Mouse (Mus musculus) erythroblast, adult 5-6 weeks (primary cell): ENCODE data around the gene Il12rb1. TPM values are rescaled to one million over a fixed set of nuclear protein-coding genes. Genes with fewer than 3 reads are reported as not detected.
A peak's percentile ranks its signal among the peaks of the same experiment; 100 is the strongest.

Experiments used
- ATAC-seq: replicated peaks from 2 replicates; pipeline ENCODE4 v1.8.0; 2016; ENCODE audit warnings: moderate number of reproducible peaks, mild to moderate bottlenecking, moderate TSS enrichment, inconsistent platforms; ENCODE audit not compliant: poor library complexity, low FRiP score, severe bottlenecking
- total RNA-seq, 2 experiments: library from RNA; stranded (forward) in 1 of 2; stranded (reverse) in 1 of 2; fragments of 150-400 nt in 1 of 2; fragments of 200-764, 138-1000 nt in 1 of 2; gene quantifications; 2 replicates each; pipeline versions ENCODE4 v1.2.3 to v1.2.4; 2015 to 2017; ENCODE audit warnings: low replicate concordance in 2 of 2

Il12rb1 gene
- total RNA-seq (2015; ENCODE audit: low replicate concordance) (not detected in 2 replicates), total RNA-seq (2017; ENCODE audit: low replicate concordance) (0.14 and 0.51 TPM in 2 replicates)

DNA sequence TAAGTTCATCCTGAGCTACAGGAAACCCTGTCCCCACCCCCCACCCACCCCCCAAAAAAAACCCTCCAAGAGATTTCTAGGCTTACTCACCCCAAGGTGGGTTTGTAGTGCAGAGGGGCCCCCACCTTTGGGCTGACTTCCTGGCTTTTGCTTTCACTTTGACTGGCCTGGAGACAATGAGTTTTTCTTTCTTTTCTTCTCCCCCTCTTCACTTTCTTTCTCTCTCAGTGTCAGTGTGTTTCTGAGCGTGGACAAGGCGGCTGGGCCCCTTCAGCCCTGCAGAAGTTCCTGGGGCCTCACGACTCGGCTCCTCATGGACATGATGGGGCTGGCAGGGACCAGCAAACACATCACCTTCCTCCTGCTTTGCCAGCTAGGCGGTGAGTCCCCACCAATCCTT, at the start of gene Il12rb1:
TSS of gene Il12rb1 (plus strand) at position 211 of the 400 bp plus-strand sequence.
- ATAC-seq: no peak

DNA sequence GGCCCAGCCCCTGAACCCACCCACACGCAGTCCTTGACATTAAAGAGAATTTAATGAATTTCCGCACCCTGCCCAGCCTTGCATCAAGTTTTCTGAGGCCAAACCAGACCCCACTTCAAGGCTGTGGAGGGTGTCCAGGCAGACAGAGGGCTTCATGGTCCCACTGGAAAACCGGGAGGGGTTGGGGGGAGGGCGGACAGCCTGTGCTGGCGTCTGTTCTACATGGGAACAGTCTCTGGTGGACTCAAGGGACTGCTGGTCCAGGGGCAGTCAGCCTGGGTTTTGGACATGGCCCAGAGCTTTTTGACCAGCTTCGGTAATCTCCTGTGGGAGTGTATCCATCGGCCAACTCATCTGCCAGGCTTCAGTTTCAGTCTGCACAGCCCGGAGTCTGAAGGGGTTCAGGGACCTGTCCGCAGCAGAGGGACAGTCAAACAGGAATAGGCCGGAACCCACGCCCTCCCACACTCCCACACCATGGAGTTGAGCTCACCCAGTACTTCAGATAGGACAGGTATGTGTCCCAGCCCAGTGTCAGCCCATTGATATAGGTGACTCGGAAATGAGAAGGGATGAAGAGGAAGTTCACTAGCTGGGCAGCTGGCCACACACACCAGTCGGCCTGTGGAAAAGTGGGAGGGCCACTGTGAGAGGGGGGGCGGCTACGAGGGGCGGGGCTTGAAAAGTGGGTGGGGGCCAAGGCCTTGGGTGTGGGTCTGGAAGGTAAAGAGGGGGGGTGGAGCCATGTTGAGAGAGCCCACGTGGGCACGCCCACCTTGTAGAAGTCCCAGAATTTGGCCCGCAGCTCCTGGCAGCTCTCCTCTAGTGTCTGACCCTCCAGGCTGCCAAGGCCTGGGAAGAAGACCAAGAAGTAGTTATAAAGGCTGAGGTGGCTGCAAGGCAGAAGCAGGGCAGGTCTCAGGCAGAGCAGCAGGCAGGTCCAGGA, 49.4 kb upstream of the Il12rb1 start:
- ATAC-seq: no peak

DNA sequence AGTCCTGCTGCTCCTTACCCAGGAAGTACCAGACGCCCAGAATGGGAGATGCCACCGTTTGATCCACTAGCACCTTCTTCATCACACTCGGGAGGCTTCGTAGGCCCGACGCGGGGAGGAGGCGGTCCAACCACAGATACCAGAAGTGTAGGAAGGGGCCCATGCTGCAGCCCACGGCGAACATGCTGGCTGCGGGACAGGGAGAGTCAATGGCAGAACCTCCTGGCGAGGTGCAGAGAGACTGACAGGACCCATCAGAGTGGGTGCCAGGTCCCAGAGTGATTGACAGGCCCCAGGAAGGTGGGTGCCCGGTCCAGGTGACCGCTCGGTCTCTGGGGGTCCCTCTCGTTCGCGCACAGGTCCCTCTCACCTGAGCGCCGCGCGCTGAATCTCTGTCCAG, 47.9 kb upstream of the Il12rb1 start:
- no peak for ATAC-seq

DNA sequence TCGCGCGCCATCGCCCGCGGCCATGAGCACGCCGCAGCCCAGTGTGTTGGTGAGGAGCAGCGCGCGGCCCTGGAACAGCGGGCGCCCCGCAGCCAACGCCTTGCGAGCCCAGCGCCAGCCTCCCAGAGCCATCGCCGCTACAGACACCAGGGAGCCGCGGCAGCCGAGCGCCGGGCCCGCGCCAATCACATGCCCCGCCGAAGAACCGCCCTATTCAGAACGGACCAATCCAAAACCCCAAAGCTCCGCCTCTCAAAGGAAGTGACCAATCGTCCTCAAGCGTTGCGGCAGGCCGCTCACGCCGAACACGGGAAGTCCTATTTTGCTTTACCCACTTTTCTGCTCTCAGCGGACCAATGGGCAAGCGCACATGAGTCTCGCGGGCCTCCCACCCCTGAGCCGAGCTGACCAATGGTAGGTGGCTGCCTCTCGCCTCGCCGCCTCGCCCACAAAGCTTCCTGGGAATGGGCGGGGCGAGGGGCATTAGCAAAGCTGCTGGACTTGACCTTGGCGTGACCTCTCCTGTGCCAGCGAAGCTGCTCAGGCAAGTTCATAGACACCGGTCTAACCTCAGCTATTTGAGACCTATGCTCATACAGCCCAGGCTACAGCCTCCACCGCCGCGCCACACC, 47.4 kb upstream of the Il12rb1 start, which contains the start of gene Mpv17l2:
TSS of gene Mpv17l2 (minus strand) at position 172 of the 632 bp plus-strand sequence.
- peak; percentile 79 for ATAC-seq

DNA sequence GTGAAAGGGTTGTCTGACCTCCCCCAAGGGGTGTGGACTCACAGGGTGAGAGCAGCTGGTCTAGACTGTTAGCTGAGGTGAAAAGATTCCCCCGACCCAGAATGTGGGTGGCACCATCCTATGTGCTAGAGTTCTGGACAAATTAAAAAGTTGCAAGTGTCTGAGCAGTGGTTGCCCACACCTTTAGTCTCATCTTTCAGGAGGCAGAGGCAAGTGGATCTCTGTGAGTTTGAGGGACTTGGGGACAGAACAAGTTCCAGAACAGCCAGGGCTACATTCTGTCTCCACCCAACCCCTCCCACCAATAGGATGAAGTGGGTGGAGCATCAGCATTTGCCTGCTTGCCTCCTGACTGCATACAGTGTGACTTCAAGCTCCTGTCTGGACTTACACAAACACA, 46.1 kb upstream of the Il12rb1 start:
- ATAC-seq: peak; percentile 50

DNA sequence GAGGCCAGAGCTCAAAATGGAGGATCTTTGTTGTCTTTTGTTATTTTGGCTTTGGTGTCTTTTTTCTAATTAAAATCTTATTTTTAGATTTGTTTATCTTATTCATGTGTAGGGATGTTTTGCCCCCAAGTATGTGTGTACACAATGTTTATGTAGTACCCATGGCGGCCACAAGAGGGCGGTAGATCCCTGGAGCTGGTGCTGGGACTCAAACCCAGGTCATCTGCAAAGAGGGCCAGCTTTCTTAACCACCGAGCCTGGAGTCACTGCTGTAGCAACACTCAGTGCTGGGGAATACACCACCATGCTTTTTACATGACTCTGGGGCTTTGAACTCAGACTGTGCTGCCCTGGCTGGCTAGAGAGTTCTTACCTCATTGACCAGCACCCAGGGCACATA, 44.9 kb upstream of the Il12rb1 start:
- ATAC-seq: no peak

DNA sequence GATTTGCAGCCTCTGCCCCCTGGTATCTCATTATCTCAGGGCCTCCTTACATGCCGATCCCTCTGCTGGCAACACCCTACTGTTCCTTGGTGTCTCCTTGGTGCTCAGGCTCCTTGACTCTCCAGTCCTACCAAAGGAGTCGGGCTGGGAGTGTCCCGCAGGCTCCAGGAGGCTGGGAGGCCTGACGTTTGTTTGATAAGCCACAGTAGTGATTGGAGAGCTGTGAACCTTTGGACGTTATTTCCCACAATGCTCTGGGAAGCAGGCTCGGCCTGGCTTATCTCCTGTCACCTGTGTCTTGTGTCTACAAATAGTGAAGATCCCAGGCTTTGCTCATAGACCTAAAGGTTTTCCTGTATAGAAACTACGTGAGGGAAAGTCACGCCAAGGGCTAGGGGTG, 44.2 kb upstream of the Il12rb1 start:
- peak; percentile 9 for ATAC-seq

DNA sequence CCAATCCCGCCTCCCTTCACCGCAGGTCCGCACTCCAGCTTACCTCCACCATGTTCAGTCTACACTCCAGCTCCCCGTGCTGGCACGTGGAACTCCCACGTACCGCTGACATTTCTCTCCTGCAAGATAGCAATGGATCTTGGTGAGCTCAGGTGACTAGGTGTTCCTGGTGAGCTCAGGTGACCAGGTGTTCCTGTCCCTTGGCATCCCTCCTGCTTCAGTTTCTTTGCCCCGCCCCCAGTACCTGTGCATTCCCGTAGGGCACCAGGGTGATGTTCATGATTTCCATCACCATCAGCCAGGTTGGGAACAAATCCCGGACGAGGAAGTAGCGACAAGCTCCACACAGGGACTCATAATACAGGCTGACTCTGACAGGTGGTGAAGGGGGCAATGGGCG, 43.6 kb upstream of the Il12rb1 start:
- no peak for ATAC-seq

DNA sequence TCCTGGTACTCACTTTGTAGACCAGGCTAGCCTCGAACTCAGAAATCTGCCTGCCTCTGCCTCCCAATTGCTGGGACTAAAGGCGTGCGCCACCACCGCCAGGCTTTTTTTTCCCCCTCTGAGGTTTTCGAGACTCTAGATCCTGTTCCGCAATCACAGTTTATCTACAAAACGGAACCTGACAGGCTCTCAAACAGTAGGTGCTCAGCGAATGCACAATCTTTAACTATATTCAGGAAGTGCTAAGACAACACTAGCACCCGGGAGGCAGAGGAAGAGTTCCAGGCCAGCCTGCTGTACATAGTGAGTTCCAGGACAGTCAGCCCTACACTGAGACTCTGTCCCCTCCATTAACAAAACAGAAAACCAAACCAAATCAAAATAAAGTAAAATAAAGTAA, 42.9 kb upstream of the Il12rb1 start:
- no peak for ATAC-seq

DNA sequence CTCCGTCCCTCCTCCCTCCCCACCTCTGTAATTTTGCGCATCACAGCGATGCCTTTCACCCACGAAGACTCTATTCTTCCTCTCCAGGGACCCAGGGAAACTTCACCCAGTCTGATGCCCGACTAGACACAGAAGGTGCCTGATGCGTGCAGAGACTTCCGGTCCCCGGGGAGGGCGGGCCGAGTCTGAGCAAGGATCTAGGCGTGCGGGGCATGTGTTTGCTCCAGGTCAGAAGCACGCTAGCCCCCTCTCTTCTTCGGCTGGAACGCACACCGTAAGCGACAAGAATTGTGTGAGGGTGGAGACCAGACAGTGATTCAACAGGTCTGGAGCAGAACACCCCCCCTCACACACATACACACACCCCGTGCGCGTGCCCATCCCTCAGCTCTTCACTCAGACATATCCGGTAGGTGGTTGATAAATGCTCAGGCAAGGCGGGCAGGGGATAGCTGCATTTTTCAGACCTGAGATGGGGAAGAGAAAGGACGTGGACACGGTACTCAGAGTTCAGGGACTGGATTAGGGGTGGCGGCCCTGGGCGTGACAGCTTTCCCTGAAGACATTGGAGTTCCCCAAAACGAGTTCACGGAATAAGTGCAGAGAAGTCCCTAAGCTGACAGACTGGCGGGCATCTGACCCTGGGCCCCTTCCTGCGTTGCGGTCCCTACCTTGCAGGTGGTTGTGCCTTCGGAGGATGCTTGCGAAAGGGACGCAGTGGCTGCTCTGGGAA, 42.2 kb upstream of the Il12rb1 start:
- no peak for ATAC-seq

DNA sequence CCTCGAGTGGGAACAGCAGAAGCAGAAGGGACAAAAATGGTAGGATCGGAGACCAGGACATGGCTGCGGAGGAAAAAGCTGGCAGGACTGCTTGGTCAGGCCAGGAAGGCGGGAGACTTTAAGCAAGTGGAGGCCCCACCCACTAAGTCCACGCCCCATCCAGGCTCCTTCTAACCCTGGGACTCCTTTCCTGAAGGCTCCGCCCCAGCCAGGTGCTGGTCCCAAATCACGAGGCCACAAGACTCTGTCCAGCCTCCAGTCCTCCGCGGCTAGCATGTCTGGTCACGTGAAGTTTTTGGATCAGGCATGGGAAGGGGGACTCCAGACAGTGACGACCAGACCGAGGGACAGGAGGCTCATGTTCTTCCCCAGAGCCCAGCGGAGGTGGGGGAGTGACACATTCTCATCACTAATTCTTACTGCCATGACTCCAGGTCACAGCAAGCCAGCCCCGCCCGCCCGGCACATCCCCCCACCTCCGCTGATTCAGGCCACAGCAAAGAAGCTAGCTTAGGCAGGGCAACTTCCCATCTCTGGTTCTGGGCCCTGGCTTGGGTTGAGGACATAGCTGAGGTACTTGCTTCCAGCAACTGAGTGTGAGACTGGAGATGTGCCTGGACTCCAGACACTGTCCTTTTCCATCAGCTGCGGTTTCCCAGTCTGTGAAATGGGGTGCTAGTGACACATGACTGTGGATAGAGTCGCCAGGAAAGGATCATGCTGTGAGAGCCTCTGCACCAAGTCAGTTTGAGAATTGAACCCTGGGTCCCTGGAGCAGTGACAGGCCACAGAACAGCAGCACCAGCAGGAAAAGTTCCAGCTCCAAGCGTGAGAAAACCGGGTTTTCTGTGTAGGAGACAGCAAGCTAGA, 41.4 kb upstream of the Il12rb1 start:
- peak; percentile 54 for ATAC-seq

DNA sequence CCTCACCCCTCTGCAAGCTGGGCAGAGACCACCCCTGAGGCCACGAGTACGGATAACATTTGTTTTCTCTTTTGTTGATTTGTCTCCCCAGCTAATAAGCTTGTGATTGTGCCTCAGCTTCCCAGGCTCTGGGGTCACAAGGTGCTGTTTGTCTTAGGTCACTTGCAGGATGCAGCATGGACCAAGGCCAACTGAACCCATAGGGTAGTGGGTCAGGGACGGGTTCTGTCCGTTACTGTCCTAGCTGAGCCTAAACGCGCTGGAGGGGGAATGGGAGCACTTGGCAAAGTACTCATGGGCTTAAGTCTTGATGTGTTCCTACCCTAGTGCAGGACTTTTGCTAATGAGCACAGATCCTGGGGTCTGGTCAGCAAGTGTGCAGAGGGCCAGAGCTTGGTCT, 40.7 kb upstream of the Il12rb1 start:
- ATAC-seq: no peak

DNA sequence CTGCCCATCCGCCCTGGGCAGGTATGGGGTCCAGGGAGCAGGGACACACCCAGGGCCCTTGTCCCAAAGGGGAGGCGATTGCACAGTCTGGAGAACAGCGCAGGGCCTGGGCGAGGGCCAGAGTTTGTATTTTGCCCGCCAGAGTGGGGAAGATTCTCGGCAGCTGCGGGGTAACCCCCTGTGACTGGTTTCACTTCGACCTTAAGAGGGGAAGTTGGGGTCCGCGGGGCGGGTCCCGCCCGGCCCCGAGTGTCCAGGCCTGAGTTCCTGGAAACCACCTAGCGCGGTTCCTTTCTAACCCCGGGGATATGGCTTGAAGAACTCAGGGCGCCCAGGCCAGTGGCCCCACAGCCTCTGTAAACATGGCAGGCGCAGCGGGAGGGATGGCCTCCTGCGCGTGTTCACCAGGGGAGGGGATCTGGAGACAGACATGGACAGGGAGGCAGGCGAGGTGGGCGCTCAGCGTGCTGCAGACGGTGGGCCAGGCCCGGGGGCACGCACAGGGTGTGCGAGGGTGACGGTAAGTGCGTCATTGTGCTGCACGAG, 39.9 kb upstream of the Il12rb1 start:
- no peak for ATAC-seq

DNA sequence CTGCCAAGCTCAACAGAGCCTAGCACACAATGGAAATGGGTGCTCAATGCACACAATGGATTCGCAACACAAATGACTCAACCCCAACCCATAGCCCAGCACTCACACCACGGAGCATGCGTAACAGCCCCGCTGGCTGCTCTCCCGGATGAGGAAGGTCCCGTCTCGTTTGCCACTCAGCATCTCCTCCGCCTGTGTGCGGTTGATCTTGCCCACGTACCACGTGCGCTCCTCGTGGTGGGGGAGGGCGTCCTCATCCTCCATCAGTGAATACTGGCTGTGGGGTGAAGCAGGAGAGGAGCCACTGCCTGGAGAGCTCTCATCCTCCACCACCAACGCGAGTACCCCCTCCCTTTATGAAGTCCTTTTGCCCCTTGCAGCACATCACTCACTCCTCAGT, 39.3 kb upstream of the Il12rb1 start:
- no peak for ATAC-seq

DNA sequence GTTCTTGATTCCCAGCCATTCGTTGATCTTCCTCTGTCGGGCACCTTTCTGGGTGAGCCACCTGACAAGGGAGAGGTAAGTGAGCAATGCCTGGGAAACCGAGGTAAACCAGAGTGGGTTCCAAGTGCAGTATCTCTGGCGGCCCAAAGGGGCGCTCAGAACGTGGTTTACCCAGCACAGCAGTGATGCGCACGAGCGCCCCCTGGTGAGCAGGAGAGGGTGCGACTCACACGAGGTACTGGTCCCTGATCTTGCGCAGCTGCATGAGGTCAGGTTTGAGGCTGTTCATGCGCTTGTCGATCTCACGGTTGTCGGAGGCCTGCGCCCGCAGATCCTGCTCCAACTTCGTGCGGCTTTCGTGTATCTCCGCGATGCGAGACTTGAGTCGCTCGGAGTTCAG, 38.9 kb upstream of the Il12rb1 start:
- ATAC-seq: peak; percentile 68

DNA sequence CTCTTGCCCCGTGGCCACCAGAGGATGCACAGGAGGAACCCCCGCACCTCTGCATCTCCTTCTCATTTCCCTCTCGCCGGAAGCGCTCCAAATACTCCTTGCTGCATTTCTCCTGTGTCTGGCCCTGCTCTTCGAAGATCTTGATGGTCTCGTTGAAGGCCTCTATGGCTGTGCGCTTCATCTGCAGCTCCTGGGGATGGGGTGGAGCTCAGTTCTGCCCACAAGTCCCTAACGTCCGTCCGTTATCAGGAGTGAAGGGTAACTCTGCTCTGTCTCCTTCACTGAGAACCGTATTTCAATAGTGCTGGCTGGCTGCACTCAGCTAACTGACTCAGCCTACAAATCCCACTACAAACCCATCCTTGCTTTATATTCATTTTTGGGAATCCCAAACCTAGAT, 38.4 kb upstream of the Il12rb1 start:
- 0 out of 2 replicates have a peak, but pooled peaks have one; percentile 0 for ATAC-seq

DNA sequence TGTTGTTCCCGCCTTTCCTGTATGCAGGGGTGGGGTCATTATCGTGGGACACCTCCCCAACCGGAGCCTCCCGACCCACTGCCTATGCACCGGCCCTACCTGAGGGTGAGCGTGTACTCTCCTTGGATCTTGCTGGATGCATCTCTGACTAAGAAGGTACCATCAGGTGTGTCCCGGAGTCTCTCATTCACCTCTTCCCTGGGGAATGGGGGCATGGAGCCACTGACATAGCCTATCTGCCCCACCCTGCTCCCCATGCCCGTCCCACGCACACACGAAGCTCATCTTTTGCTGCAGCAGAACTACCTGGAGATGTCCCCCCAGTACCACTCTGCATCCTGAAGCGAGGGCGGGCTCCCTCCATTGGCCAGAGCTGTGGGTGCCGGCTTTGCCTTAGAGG, 37.5 kb upstream of the Il12rb1 start:
- ATAC-seq: no peak

DNA sequence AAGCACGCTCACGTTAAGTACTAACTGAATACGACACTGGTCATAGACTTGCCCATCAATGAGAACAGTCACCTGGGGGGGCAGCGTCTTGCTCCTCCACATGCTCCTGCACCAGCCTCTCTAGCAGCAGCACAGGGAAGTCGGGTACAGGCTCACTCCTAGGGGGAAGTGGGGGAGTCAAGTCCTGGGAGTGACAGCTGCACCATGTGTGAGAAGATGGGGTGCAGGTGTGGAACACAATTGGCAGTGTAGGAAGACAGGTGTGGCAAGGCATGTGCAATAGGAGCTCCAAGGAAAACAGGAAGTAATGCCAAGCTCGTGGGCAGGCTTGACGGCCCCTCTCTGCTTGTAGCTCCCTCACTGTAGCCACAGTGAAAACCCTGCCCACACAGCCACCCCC, 37.0 kb upstream of the Il12rb1 start:
- no peak for ATAC-seq

DNA sequence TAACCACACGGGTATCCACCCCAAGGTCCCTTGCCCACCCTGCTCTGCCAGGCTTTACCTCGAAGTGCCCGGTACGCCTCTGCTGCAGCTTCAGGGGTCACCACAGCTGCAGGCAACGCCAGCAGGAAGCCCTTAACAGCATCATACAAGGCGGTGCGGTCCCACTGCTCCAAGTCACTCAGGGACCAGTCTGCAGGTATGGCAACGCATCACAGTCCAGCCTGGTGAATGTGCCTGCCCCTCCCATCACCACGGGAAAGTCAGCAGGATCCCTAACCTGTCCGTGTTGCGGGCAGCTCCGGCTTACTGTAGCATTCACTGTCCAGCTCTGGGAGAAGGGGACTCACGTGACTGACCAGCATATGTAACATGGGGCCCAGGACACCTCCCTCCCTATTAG, 36.2 kb upstream of the Il12rb1 start:
- no peak for ATAC-seq
